Mouse (Mus musculus) adrenal gland, adult 18-20 months (tissue): ENCODE results near the gene Selenok. TPM values are rescaled to one million over a fixed set of nuclear protein-coding genes. Genes with fewer than 3 reads are reported as not detected.

ENCODE experiments used
- microRNA-seq, 2 experiments: library from miRNA; unstranded; fragments of <30 nt; microRNA quantifications; one replicate each; pipeline ENCODE4 v1.2.0; 2021; ENCODE audit warnings: borderline number of aligned reads in 2 of 2
- total RNA-seq, 2 experiments: library from RNA; stranded (reverse); gene quantifications; 1 replicate in 1 of 2; 2 replicates in 1 of 2; pipeline ENCODE4 v1.2.3; 2021

Selenok gene
- total RNA-seq, 2 experiments from 2014 or later, result 124 to 129 TPM

Small RNAs within 50 kb of the gene (microRNA-seq; reads per million reads assigned to microRNA genes)
- gene Mir6947, result 0 reads per million in 2 experiments

Other genes with a start within 250 kb of the Selenok start
- gene Cacna2d3, start 246.4 kb upstream of the Selenok start, total RNA-seq, result 1 to 10 TPM; 3.1 to 3.7 TPM
- 10 to 100 TPM; 48.4 to 56.0 TPM for gene Actr8, start 10.0 kb downstream of the Selenok start, total RNA-seq
- gene Il17rb, start 40.6 kb downstream of the Selenok start, total RNA-seq, result 1 to 10 TPM in 1 of 2 experiments, under 1 TPM in 1; 0.73 to 2.1 TPM
- 10 to 100 TPM; 11.1 to 27.5 TPM for gene Chdh, start 40.7 kb downstream of the Selenok start, total RNA-seq